10 mouse cellular contexts compared by ENCODE assay signal in the genomic region with DNA sequence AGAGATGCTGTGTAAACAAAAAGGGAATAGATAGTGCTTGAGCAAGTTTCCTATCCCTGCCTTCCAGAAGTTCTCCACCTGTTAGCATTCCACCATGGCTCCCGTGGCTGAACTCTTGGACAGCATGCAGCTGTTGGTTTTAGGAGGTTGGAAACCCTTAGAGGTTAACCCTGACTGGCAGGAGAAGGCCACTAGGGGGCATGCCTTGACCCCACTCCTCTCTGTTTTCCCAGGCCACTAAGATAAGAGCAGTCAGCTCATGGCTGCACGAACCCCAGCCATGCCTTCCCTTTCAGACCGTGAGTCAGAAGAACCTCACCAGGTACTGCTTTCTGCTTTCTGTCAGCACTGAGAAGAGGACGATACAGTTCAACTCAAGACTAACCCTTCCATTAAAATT. TPM values are rescaled to one million over a fixed set of nuclear protein-coding genes. Genes with fewer than 3 reads are reported as not detected.
A peak's percentile ranks its signal among the peaks of the same experiment; 100 is the strongest.
DNase-seq lines count a peak whose midpoint lies in the region; ATAC-seq and TF ChIP-seq lines count a peak whose summit lies in the region.
"Had no signal": no experiment of that assay in that cellular context is flagged by ENCODE, and none has a peak within 500 bp of the region (broad histone marks: within the 10 kb centered on the region; RNA-seq: fewer than 3 reads in every experiment).

No protein-coding gene starts in this region.

- WGBS in hindbrain, postnatal 0 days, result 71% methylated on average over 4 of the region's 4 CpGs
- WGBS in hindbrain, embryonic 10.5 days, result 73% methylated on average over 4 of the region's 4 CpGs

- DNase-seq in hindbrain, postnatal 0 days (ENCODE audit: low spot score), result peak; percentile 28
- DNase-seq in hindbrain, embryonic 10.5 days (ENCODE audit: low spot score), result no peak
- DNase-seq in MN1 (ENCODE audit: low spot score), result peak; percentile 24
- no peak for DNase-seq in Muller cell, postnatal 12 days (ENCODE audit: inconsistent ontology term)
- DNase-seq in frontal cortex, adult 2 months (ENCODE audit: extremely low spot score in 1 of 2, low spot score in 1 of 2), result no peak

- H3K27ac ChIP-seq in hindbrain, postnatal 0 days, result no peak overlapping the region
- H3K27ac ChIP-seq in hindbrain, embryonic 10.5 days, result no peak overlapping the region
- H3K27ac ChIP-seq: hindbrain, embryonic 15.5 days; neural tube, embryonic 12.5 days had no signal

- peaks cover 13% of the 10 kb centered on the region for H3K36me3 ChIP-seq in hindbrain, postnatal 0 days (ENCODE audit: insufficient read depth, low read length)
- peaks cover 41% of the 10 kb centered on the region for H3K36me3 ChIP-seq in hindbrain, embryonic 10.5 days

- H3K27me3 ChIP-seq in hindbrain, postnatal 0 days (ENCODE audit: insufficient read depth, low read length), result no peaks in the 10 kb centered on the region
- no peaks in the 10 kb centered on the region for H3K27me3 ChIP-seq in hindbrain, embryonic 10.5 days (ENCODE audit: insufficient read depth, poor library complexity, severe bottlenecking)
- H3K27me3 ChIP-seq: hindbrain, embryonic 15.5 days; neural tube, embryonic 12.5 days had no signal

- H3K4me3 ChIP-seq in hindbrain, postnatal 0 days (ENCODE audit: low read length), result no peak overlapping the region
- H3K4me3 ChIP-seq in hindbrain, embryonic 10.5 days, result no peak overlapping the region
- H3K4me3 ChIP-seq: hindbrain, embryonic 15.5 days; neural tube, embryonic 12.5 days had no signal

- TF ChIP-seq CTCF in hindbrain, postnatal 0 days (IDR thresholded peaks at IDR 0.05; ENCODE audit: low read depth), result peak; percentile 45; the same call in 1 of the 2 replicates

- no peak for ATAC-seq in hindbrain, postnatal 0 days
- peak; percentile 50 for ATAC-seq in granulocyte monocyte progenitor cell, adult 5-6 weeks (replicated peaks; ENCODE audit: poor library complexity, severe bottlenecking)
- peak; percentile 46; the same call in 1 of the 2 replicates for ATAC-seq in megakaryocyte, adult 5-6 weeks (ENCODE audit: poor library complexity, severe bottlenecking)
- ATAC-seq in frontal cortex, adult (ENCODE audit: low TSS enrichment), result no peak

- no peak overlapping the region for H3K9ac ChIP-seq in hindbrain, postnatal 0 days (replicated peaks; ENCODE audit: low read length)
- H3K9ac ChIP-seq: hindbrain, embryonic 15.5 days; neural tube, embryonic 12.5 days had no signal

- H3K4me1 ChIP-seq in hindbrain, postnatal 0 days (ENCODE audit: insufficient read depth, low read length), result no peaks in the 10 kb centered on the region
- H3K4me1 ChIP-seq in hindbrain, embryonic 10.5 days (replicated peaks), result no peaks in the 10 kb centered on the region
- H3K4me1 ChIP-seq: hindbrain, embryonic 15.5 days; neural tube, embryonic 12.5 days had no signal

- H3K9me3 ChIP-seq in hindbrain, postnatal 0 days (ENCODE audit: low read length), result no peaks in the 10 kb centered on the region
- H3K9me3 ChIP-seq in hindbrain, embryonic 10.5 days, result no peaks in the 10 kb centered on the region
- H3K9me3 ChIP-seq: hindbrain, embryonic 15.5 days; neural tube, embryonic 12.5 days had no signal

- no peak overlapping the region for H3K4me2 ChIP-seq in hindbrain, postnatal 0 days (ENCODE audit: low read depth, low read length)
- H3K4me2 ChIP-seq: hindbrain, embryonic 15.5 days; neural tube, embryonic 12.5 days had no signal

RNA-seq across cellular contexts. Expression of a gene that starts 30.8 kb away (rescaled TPM):
- total RNA-seq in hindbrain, postnatal 0 days (2014; rRNA removed), result 23.2 and 24.7 TPM in 2 replicates
- polyA plus RNA-seq in hindbrain, postnatal 0 days (2015; fragmentation: Nextera tagmentation; extraction: Ambion mirVana), result 24.3 and 25.0 TPM in 2 replicates
- polyA plus RNA-seq in hindbrain, embryonic 10.5 days (2016; fragmentation: Nextera tagmentation; extraction: Ambion mirVana), result 26.1 and 26.5 TPM in 2 replicates
- 25.2 and 28.7 TPM in 2 replicates for total RNA-seq in granulocyte monocyte progenitor cell, adult 5-6 weeks (2014; fragmentation: Nextera tagmentation)
- total RNA-seq in granulocyte monocyte progenitor cell, adult 5-6 weeks (2017), result 53.3 and 71.2 TPM in 2 replicates
- total RNA-seq in megakaryocyte, adult 5-6 weeks (2015), result 24.1 and 26.3 TPM in 2 replicates
- total RNA-seq in megakaryocyte, adult 5-6 weeks (2017), result 67.6 and 87.1 TPM in 2 replicates
- 22.7 and 27.2 TPM in 2 replicates for polyA plus RNA-seq in frontal cortex, adult 2 months (2012; rRNA removed)

RNA-seq across cellular contexts. Expression of a gene that starts 55.0 kb away (rescaled TPM):
- 160 and 171 TPM in 2 replicates for total RNA-seq in hindbrain, postnatal 0 days (2014; rRNA removed)
- polyA plus RNA-seq in hindbrain, postnatal 0 days (2015; fragmentation: Nextera tagmentation; extraction: Ambion mirVana), result 254 and 255 TPM in 2 replicates
- polyA plus RNA-seq in hindbrain, embryonic 10.5 days (2016; fragmentation: Nextera tagmentation; extraction: Ambion mirVana), result 15.6 and 30.1 TPM in 2 replicates
- not detected in 2 replicates for total RNA-seq in granulocyte monocyte progenitor cell, adult 5-6 weeks (2014; fragmentation: Nextera tagmentation)
- not detected in 2 replicates for total RNA-seq in granulocyte monocyte progenitor cell, adult 5-6 weeks (2017)
- not detected in 2 replicates for total RNA-seq in megakaryocyte, adult 5-6 weeks (2015)
- total RNA-seq in megakaryocyte, adult 5-6 weeks (2017), result not detected in 2 replicates
- polyA plus RNA-seq in frontal cortex, adult 2 months (2012; rRNA removed), result 145 and 167 TPM in 2 replicates

Comparison
In these comparisons a context has a peak if more than half of its experiments do, and no peak if none do; other contexts are left out.
1. DNase-seq: peak in hindbrain, postnatal 0 days (single experiment) and MN1 (single experiment); none in hindbrain, embryonic 10.5 days (single experiment), Muller cell, postnatal 12 days (single experiment) and frontal cortex, adult 2 months (0 of 2).
2. ATAC-seq: peak in granulocyte monocyte progenitor cell, adult 5-6 weeks (single experiment) and megakaryocyte, adult 5-6 weeks (single experiment); none in hindbrain, postnatal 0 days (single experiment) and frontal cortex, adult (single experiment).
3. RNA of a gene that starts 55.0 kb away (total RNA-seq): 160 to 171 TPM in hindbrain, postnatal 0 days; not detected in granulocyte monocyte progenitor cell, adult 5-6 weeks and not detected in megakaryocyte, adult 5-6 weeks; every median in the first group is over 100 times any median in the second.